Mouse (Mus musculus) lung, postnatal 0 days (tissue): ENCODE measurements around the gene Slc30a4.

ENCODE experiments used
- CTCF ChIP-seq: IDR thresholded peaks from 2 replicates; pipeline ENCODE4 v1.5.1; 2016; ENCODE audit warnings: antibody characterized with exemption, mild to moderate bottlenecking
- EP300 ChIP-seq: IDR thresholded peaks from 2 replicates; pipeline ENCODE4 v1.6.1; 2016; ENCODE audit warnings: antibody characterized with exemption, mild to moderate bottlenecking, control low read depth

GRCm38 (mm10) chr2:122657707-122658524 is 44.5 kb downstream of the Slc30a4 start:
- TF ChIP-seq CTCF = no peak
- TF ChIP-seq EP300 = no peak
